Mouse (Mus musculus) brain, adult 10 weeks (tissue): ENCODE data around the gene Helq. TPM values are rescaled to one million over a fixed set of nuclear protein-coding genes. Genes with fewer than 3 reads are reported as not detected.

Experiments used
- polyA plus RNA-seq: library from polyadenylated mRNA; stranded (reverse); fragments of 350-450 nt; fragmentation: Illumina TruSeq; extraction: RNeasy Lipid Tissue Mini Kit (QIAGEN cat#74804); gene quantifications from one replicate; pipeline ENCODE4 v1.2.3, GENCODE M21; 2015; ENCODE audit warnings: low read depth, low replicate concordance

The Helq gene
- polyA plus RNA-seq: 16.5 TPM

DNA sequence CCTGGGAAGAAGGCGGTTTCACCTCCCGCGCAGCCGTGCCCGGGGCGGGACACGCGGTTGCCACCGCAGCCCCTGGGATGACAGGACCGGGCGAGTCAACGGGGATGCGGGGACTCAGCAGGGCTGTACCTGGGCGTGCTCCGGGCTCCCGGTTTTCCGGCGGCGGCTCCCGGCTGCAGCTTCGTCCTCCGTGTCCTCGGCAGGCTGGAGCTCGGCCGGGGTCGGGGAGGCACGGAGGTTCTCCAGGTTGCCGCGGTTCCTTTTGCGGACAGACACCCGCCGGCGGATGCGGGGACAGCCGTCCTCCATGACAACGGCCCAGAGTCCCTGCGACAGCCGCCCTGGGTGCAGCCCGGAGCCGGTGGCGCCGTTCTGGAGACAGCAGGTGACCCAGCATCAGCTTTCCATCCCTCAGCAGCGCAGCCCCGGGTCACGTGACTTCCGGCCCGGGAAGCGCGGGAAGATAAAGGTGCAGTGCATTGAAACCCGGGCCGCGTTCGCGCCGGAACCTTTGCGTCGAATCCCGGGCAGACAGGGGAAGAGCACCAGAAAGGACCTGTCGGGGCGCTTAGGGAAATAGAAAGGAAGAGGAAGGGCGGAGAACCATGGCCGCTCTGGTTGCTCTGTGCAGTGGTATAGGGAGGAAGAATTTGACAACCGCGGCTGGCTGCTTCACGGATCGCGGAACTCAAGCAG is at the start of gene Helq, which contains the start of gene Mrps18c:
Gene Helq, minus strand, starts transcription at position 434 of the 696 bp plus-strand sequence.
Gene Mrps18c, plus strand, starts transcription at position 463 of the 696 bp plus-strand sequence.

GRCm38 (mm10) chr5:100845485-100845847 is 47.1 kb upstream of the Helq start, which contains the start of gene Gpat3:
Gpat3 (plus strand) TSS chr5:100845713.

DNA sequence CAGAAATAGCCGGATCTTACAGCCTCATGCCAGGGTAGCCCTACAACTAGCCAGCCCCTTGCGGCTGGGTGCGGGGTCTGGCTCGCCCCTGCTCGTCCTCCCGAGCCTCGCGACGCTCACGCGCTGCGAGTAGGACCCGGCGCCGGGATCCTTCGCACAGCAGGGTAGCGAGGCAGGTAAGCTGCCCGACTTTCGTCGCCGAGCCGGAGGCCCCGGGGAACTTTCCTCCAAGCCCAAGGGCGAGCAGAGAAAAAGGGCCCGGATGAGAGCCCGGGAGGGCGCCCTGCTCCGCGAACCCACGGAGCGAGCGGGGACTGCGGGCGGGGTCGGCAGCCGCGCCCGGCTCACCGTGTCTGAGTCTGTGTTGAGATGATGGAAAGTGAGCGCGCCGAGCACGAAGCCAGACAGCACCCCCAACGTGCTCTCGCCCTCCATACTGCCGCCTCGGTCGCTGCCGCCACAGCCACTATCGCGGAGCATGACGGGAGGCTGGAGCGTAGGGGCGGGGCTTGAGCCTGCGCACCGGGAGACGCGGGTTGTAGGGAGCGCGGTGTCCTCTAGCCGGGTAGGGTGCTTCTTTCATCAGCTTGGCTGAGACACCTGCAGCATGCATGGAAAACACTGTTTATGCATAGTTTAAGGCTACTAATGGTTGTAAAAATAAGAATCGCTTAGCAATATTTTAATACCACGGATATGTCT is 22.2 kb upstream of the Helq start, which contains the start of gene Abraxas1:
Gene Abraxas1, minus strand, starts transcription at position 483 of the 702 bp plus-strand sequence.

GRCm38 (mm10) chr5:100719235-100720088 is 78.9 kb downstream of the Helq start, which contains the start of gene Hpse:
Hpse (minus strand) TSS chr5:100719716.

Other genes with a start within 250 kb of the Helq start
- not detected for gene Plac8, start 226.4 kb downstream of the Helq start, polyA plus RNA-seq
- gene Coq2, start 123.5 kb downstream of the Helq start, polyA plus RNA-seq: 117 TPM
- gene Hpse, start 78.9 kb downstream of the Helq start, polyA plus RNA-seq: 1.2 TPM
- 94.7 TPM for gene Mrps18c, start within 50 bp of the Helq start, polyA plus RNA-seq
- 8.1 TPM for gene Abraxas1, start 22.4 kb upstream of the Helq start, polyA plus RNA-seq
- gene Gpat3, start 47.1 kb upstream of the Helq start, polyA plus RNA-seq: 6.3 TPM